Mouse (Mus musculus) intestine, embryonic 15.5 days (tissue): ENCODE results near the gene Pcdh9. TPM values are rescaled to one million over a fixed set of nuclear protein-coding genes. Genes with fewer than 3 reads are reported as not detected.

Source experiments
- ATAC-seq: fragments of 200-750 bp; cut with Nextera tagmentation; 2 replicates; pipeline ENCODE4 v1.8.0; 2017; ENCODE audit warnings: moderate TSS enrichment, moderate library complexity
- H3K27ac ChIP-seq: fragments of 300-500 bp; sonication (generic); 2 replicates; pipeline ENCODE4 v1.5.1; 2015; ENCODE audit warnings: mild to moderate bottlenecking, inconsistent platforms
- H3K27me3 ChIP-seq: fragments of 300-500 bp; sonication (generic); replicated peaks from 2 replicates; pipeline ENCODE4 v1.6.1; 2015; ENCODE audit warnings: inconsistent platforms
- H3K36me3 ChIP-seq: fragments of 300-500 bp; sonication (generic); 2 replicates; pipeline ENCODE4 v1.6.1; 2015; ENCODE audit warnings: inconsistent platforms
- H3K4me1 ChIP-seq: fragments of 300-500 bp; sonication (generic); replicated peaks from 2 replicates; pipeline ENCODE4 v1.6.1; 2015; ENCODE audit warnings: inconsistent platforms
- H3K4me2 ChIP-seq: fragments of 300-500 bp; sonication (generic); replicated peaks from 2 replicates; pipeline ENCODE4 v1.6.1; 2015; ENCODE audit warnings: mild to moderate bottlenecking, inconsistent platforms
- H3K4me3 ChIP-seq: fragments of 300-500 bp; sonication (generic); replicated peaks from 2 replicates; pipeline ENCODE4 v1.5.1; 2015; ENCODE audit warnings: inconsistent platforms
- H3K9ac ChIP-seq: fragments of 300-500 bp; sonication (generic); 2 replicates; pipeline ENCODE4 v1.6.1; 2015; ENCODE audit warnings: inconsistent platforms
- H3K9me3 ChIP-seq: fragments of 300-500 bp; sonication (generic); 2 replicates; pipeline ENCODE4 v1.6.1; 2016; ENCODE audit warnings: inconsistent platforms
- WGBS: fragments of 180-500 bp; shearing (Covaris S2); methylation state at CpG from one replicate; pipeline ENCODE4 v1.1.7; 2015; 5-methylcytosine and 5-hydroxymethylcytosine counted together
- polyA plus RNA-seq: library from polyadenylated mRNA; unstranded; fragments of >200 nt; fragmentation: Nextera tagmentation; extraction: Ambion mirVana; gene quantifications from 2 replicates; pipeline ENCODE4 v1.2.1, GENCODE M21; 2015

Pcdh9 gene
- polyA plus RNA-seq, 1 experiment from 2014 or later, result 15.6 TPM

DNA sequence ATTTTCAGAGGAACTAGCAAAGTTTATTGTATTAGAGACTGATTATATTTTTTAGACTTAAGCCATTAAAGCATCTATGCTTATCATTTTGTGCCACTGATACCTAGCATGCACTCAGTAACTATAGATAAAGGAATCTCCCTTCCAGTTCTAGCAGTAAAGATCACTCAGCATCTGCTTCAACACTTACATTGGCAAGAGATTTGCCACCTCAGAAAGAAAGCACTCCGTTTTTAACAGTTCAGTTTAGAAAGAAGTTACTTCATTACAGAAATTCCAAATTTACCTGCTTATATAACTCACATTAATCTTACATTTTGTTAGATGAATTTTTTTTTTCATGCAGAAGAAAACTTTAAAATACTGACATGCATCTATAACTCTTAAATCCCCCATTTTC, 266.3 kb downstream of the Pcdh9 start:
- Histone ChIP-seq H3K9ac (no peak overlapping the region), H3K9me3 (no peaks in the 10 kb centered on the region), H3K4me1 (no peaks in the 10 kb centered on the region), H3K4me2 (no peak overlapping the region), H3K27me3 (no peaks in the 10 kb centered on the region), H3K27ac (no peak overlapping the region), H3K4me3 (no peak overlapping the region), H3K36me3 (no peaks in the 10 kb centered on the region)
- 78% methylated on average over 1 of the region's 1 CpGs for WGBS
- ATAC-seq, result no peak

DNA sequence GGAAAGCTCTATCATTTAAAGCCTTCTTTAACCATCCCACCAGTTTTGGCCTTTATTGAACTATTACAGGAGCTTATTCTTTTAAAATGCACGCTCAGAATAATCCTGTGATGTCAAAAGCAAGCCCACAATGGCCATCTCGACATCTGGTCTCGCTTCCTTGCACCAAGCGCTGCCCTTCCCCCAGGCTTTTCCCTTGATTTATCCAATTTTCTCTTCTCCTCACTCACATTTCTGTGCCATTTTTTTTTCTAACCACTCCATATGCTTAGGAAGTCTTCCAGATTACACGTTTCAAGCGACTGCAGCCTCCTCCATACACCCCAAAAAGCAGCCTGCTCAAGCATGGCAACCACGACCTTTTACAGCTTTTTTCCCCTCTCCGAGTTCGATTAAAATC, 269.3 kb downstream of the Pcdh9 start:
- no peak for ATAC-seq
- Histone ChIP-seq H3K36me3 (no peaks in the 10 kb centered on the region), H3K9ac (no peak overlapping the region), H3K9me3 (no peaks in the 10 kb centered on the region), H3K27ac (no peak overlapping the region), H3K4me2 (no peak overlapping the region), H3K4me3 (no peak overlapping the region), H3K4me1 (no peaks in the 10 kb centered on the region), H3K27me3 (no peaks in the 10 kb centered on the region)
- 80% methylated on average over 9 of the region's 9 CpGs for WGBS

DNA sequence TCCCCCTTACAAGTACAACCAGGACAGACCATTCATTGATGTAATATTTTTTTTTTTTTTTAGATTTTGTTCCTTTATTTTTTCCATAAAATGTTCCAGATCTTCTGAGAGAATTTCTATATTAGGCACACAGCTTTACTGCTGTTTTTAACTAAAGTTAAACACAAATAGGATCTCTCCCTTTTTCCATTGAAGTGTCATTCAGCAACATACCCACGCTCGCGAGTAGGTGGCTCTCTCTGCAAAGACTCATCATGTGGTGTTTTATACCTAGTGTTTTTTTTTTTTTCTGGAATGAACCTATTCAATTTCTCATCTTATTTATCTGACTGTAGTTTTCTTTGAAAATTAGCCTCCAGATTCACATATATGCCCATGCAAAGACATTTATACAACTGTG, 282.9 kb downstream of the Pcdh9 start:
- H3K36me3 ChIP-seq, result no peaks in the 10 kb centered on the region
- H3K9ac ChIP-seq, result no peak overlapping the region
- no peak for ATAC-seq
- no peak overlapping the region for H3K4me3 ChIP-seq
- no peaks in the 10 kb centered on the region for H3K27me3 ChIP-seq
- 97% methylated on average over 3 of the region's 3 CpGs for WGBS
- no peak overlapping the region for H3K4me2 ChIP-seq
- H3K27ac ChIP-seq, result no peak overlapping the region
- no peaks in the 10 kb centered on the region for H3K4me1 ChIP-seq
- H3K9me3 ChIP-seq, result no peaks in the 10 kb centered on the region

- H3K9me3 ChIP-seq, result no peaks in the 10 kb centered on the region
- no peaks in the 10 kb centered on the region for H3K4me1 ChIP-seq
- no peak overlapping the region for H3K9ac ChIP-seq
- no peaks in the 10 kb centered on the region for H3K27me3 ChIP-seq
- WGBS, result 68% methylated on average over 4 of the region's 4 CpGs
- no peak overlapping the region for H3K4me3 ChIP-seq
- ATAC-seq, result no peak
- no peak overlapping the region for H3K4me2 ChIP-seq
- H3K36me3 ChIP-seq, result no peaks in the 10 kb centered on the region
- no peak overlapping the region for H3K27ac ChIP-seq
Observed at GRCm38 (mm10) chr14:93599997-93600396, 290.5 kb downstream of the Pcdh9 start.

DNA sequence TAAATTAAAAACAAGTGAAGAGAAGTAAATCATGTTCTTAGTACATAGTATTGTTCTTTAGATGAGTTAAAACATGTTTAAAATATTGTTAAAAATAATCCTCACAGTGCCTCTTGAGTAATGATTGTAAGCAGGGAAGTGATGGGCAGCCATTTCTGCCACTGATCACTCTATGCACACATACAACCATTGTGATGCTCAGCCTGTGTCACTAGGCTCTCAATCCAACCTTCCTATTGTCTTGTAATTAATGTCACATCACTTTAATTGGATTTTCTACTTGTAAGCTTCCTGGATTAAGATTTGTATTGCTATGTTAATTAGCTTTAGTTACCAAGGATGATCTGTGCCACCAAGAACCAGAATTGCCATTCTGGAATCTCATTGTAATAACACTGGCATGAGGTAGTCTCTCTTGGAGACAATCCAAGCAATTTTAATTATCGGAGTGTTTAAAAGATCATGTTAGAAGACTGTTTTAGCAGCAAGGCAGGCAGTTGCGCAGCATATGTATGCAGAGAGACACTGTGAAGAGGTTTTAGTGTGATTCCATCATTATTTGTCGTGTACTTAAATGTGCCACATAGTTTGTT, 305.0 kb downstream of the Pcdh9 start:
- Histone ChIP-seq H3K9me3 (no peaks in the 10 kb centered on the region), H3K36me3 (no peaks in the 10 kb centered on the region), H3K27ac (no peak overlapping the region), H3K27me3 (no peaks in the 10 kb centered on the region), H3K4me3 (no peak overlapping the region), H3K4me2 (no peak overlapping the region), H3K4me1 (no peaks in the 10 kb centered on the region), H3K9ac (no peak overlapping the region)
- no peak for ATAC-seq
- 75% methylated on average over 3 of the region's 3 CpGs for WGBS

DNA sequence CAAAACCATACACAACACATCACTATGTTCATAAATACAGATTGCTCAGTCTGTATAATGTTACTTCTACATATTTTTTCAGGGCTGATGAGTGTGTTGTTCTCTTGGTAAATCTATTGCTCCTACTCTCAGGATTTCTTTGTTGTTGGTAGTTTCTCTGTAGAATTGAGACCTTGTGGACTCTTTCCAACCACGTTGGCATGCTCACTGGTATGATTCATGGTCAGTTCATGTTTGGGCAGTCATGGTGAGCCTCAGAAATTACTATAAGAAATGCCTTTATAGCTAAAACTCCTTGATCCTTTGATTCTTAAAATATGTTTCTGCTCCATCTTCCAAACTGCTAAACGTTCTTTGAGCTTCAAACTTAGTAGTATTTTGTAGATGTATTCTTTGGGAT, 326.1 kb downstream of the Pcdh9 start:
- 76% methylated on average over 2 of the region's 2 CpGs for WGBS

DNA sequence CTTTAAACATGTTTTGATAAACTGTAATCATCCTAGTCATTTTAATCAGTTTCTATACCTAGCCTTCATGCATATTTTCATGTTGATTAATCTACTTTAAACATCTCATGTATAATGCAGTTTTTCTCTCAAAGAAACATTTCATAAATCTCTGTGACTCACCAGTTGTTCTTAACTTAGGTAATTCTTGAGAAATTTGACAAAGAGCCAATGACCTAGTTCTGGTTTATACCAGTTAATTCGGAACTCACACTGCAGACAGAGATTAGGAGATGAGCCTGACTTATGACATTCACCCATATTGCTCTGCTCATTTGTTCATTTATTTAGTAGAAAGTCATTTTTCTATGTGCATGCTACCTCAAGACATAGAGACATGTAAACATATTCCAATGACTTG, 328.9 kb downstream of the Pcdh9 start:
- Histone ChIP-seq H3K27ac (no peak overlapping the region), H3K36me3 (no peaks in the 10 kb centered on the region), H3K9me3 (no peaks in the 10 kb centered on the region), H3K4me3 (no peak overlapping the region), H3K4me2 (no peak overlapping the region), H3K9ac (no peak overlapping the region), H3K4me1 (no peaks in the 10 kb centered on the region), H3K27me3 (no peaks in the 10 kb centered on the region)
- 69% methylated on average over 1 of the region's 1 CpGs for WGBS
- ATAC-seq, result no peak

More for the DNA sequence above, 326.1 kb downstream of the Pcdh9 start:
- Histone ChIP-seq H3K9ac (no peak overlapping the region), H3K4me3 (no peak overlapping the region), H3K36me3 (no peaks in the 10 kb centered on the region), H3K27me3 (no peaks in the 10 kb centered on the region), H3K27ac (no peak overlapping the region), H3K4me2 (no peak overlapping the region), H3K9me3 (no peaks in the 10 kb centered on the region), H3K4me1 (no peaks in the 10 kb centered on the region)
- no peak for ATAC-seq

DNA sequence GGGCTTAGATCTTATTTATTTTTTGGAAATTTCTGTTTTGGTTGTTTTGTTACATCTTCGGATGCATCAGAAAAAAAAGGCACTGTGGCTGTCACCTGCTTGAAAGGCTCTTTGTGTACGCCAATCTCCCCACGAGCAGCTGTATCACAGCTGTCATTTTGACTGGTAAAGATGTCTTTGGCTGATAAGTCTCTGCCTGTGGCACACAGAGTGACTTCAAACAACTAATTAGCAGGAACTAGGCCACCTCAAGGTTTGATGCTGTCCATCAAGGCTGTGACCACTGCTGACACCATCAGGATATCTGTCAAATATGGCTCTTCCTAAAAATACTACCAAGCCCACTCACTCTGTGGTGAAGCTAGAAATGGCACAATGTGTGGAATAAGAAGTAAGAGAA, 336.7 kb downstream of the Pcdh9 start:
- Histone ChIP-seq H3K9me3 (no peaks in the 10 kb centered on the region), H3K4me3 (no peak overlapping the region), H3K27ac (no peak overlapping the region), H3K9ac (no peak overlapping the region), H3K36me3 (no peaks in the 10 kb centered on the region), H3K27me3 (no peaks in the 10 kb centered on the region), H3K4me1 (no peaks in the 10 kb centered on the region), H3K4me2 (no peak overlapping the region)
- no peak for ATAC-seq
- WGBS, result 66% methylated on average over 3 of the region's 3 CpGs

DNA sequence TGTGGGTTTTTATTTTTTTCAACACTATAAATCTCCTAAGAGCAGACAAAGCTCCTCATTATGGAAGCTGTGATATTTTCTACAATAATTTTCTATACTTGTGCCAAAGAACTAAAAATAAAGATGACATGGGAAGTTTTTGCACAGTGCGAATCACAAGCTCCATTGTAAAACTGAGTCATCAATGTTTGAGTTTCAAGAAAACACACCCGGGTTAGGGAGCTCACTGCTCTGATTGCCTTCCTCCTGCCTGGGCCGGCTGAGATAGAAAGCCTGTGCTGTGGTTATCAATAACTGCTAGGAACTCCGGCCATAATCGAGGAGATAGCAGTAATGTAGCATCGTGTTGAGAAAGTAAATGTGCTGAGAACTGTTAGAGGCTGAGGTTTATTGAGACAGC, 344.9 kb downstream of the Pcdh9 start:
- Histone ChIP-seq H3K36me3 (no peaks in the 10 kb centered on the region), H3K9me3 (no peaks in the 10 kb centered on the region), H3K27me3 (no peaks in the 10 kb centered on the region), H3K4me3 (no peak overlapping the region), H3K4me1 (no peaks in the 10 kb centered on the region), H3K4me2 (no peak overlapping the region), H3K9ac (no peak overlapping the region), H3K27ac (no peak overlapping the region)
- peak; percentile 69 for ATAC-seq
- 60% methylated on average over 6 of the region's 6 CpGs for WGBS

- no peak overlapping the region for H3K9ac ChIP-seq
- ATAC-seq, result no peak
- H3K36me3 ChIP-seq, result no peaks in the 10 kb centered on the region
- no peaks in the 10 kb centered on the region for H3K9me3 ChIP-seq
- H3K27ac ChIP-seq, result no peak overlapping the region
- H3K4me1 ChIP-seq, result no peaks in the 10 kb centered on the region
- no peak overlapping the region for H3K4me2 ChIP-seq
- WGBS, result 84% methylated on average over 11 of the region's 11 CpGs
- H3K4me3 ChIP-seq, result no peak overlapping the region
- no peaks in the 10 kb centered on the region for H3K27me3 ChIP-seq
Observed at GRCm38 (mm10) chr14:93543970-93544627, 346.4 kb downstream of the Pcdh9 start.

DNA sequence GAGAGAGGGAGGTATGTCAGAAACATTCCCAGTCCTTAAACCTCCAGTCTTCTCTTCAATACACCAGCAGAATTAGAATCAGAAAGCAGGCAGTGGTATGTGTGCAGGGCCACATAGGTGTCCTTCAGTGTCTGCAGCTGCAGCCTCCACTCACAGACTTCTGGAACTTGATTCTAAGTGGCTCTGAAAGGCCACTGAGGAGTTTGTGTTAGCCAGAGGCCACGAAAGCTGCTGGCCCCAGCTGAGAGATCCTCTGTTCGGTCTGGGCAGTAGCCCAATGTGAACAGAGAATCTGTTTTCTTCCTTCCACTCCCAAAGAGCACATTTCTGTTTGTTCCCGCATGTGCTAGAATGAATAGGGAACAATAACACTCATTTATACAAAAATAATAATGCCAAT, 346.9 kb downstream of the Pcdh9 start:
- no peaks in the 10 kb centered on the region for H3K9me3 ChIP-seq
- H3K36me3 ChIP-seq, result no peaks in the 10 kb centered on the region
- no peaks in the 10 kb centered on the region for H3K4me1 ChIP-seq
- H3K4me3 ChIP-seq, result no peak overlapping the region
- 82% methylated on average over 3 of the region's 3 CpGs for WGBS
- H3K27me3 ChIP-seq, result no peaks in the 10 kb centered on the region
- ATAC-seq, result no peak
- no peak overlapping the region for H3K9ac ChIP-seq
- no peak overlapping the region for H3K27ac ChIP-seq
- H3K4me2 ChIP-seq, result no peak overlapping the region

DNA sequence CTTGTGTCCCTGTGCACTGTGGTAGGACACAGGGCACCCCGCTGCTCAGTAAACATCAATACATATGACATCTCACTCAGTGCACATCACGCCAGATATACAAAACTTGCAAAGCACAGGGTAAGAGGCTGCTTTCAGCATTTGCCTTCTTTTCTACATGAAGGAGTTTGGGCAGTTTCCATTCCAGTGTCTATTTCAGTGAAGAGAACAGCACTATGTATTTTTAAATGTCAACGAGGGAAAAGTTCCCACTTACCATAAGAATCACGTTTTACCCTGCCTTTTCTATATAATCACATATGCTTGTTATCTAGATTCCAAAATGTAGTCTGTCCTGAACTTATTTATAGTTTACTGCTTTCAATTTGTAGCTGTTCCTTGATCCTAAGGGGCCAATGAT, 355.6 kb downstream of the Pcdh9 start:
- whole genome bisulfite sequencing, result 74% methylated on average over 4 of the region's 4 CpGs
- H3K27ac ChIP-seq, result no peak overlapping the region

DNA sequence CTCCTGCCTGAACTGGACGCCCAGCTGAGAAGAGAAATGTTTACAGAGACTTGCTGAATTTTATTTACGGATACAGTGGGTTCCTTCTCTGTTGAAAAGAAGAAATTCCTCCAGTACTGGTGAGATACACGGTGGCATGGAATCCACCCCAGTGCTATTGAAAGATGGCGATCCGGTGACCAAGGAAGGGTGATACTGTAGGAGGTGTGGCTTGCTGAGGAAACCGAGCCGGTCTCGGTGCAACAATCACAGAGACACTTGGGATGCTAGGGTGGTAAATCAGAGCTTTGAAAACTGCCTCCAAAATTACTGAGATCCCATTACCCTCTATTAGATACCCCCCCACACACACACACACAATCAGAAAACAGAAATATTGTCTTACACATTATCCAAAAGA, 367.0 kb downstream of the Pcdh9 start:
- no peak overlapping the region for H3K27ac ChIP-seq
- no peak for ATAC-seq
- WGBS, result 62% methylated on average over 8 of the region's 8 CpGs
- H3K9ac ChIP-seq, result no peak overlapping the region
- H3K9me3 ChIP-seq, result no peaks in the 10 kb centered on the region
- H3K4me2 ChIP-seq, result no peak overlapping the region
- H3K36me3 ChIP-seq, result no peaks in the 10 kb centered on the region
- H3K4me3 ChIP-seq, result no peak overlapping the region
- H3K27me3 ChIP-seq, result no peaks in the 10 kb centered on the region
- H3K4me1 ChIP-seq, result 0 out of 2 replicates have a peak, but pooled peaks cover 4% of the 10 kb centered on the region

More for the DNA sequence above, 355.6 kb downstream of the Pcdh9 start:
- H3K4me1 ChIP-seq, result no peaks in the 10 kb centered on the region
- H3K36me3 ChIP-seq, result no peaks in the 10 kb centered on the region
- no peak for ATAC-seq
- no peak overlapping the region for H3K4me3 ChIP-seq
- no peaks in the 10 kb centered on the region for H3K9me3 ChIP-seq
- no peaks in the 10 kb centered on the region for H3K27me3 ChIP-seq
- H3K4me2 ChIP-seq, result no peak overlapping the region
- no peak overlapping the region for H3K9ac ChIP-seq
